Mouse (Mus musculus) midbrain, embryonic 11.5 days (tissue): ENCODE data around the gene Ugt1a8. TPM values are rescaled to one million over a fixed set of nuclear protein-coding genes. Genes with fewer than 3 reads are reported as not detected.
A peak's percentile ranks its signal among the peaks of the same experiment; 100 is the strongest.

Experiments used
- ATAC-seq: fragments of 200-750 bp; cut with Nextera tagmentation; 2 replicates; pipeline ENCODE4 v1.8.0; 2017; ENCODE audit warnings: moderate TSS enrichment, moderate library complexity; ENCODE audit not compliant: low FRiP score
- DNase-seq: peaks from one replicate; pipeline ENCODE4 v3.0.0; 2015; ENCODE audit warnings: low spot score; ENCODE audit errors: missing footprints
- H3K27ac ChIP-seq: fragments of 300-500 bp; sonication (generic); 2 replicates; pipeline ENCODE4 v1.5.1; 2014; ENCODE audit warnings: low read depth, low read length
- H3K27me3 ChIP-seq: fragments of 300-500 bp; sonication (generic); 2 replicates; pipeline ENCODE4 v1.6.1; 2014; ENCODE audit warnings: mild to moderate bottlenecking, low read length, moderate library complexity, mixed read lengths; ENCODE audit not compliant: control insufficient read depth, insufficient read depth
- H3K36me3 ChIP-seq: fragments of 300-500 bp; sonication (generic); 2 replicates; pipeline ENCODE4 v1.6.1; 2014; ENCODE audit warnings: mild to moderate bottlenecking, low read length, moderate library complexity, mixed read lengths; ENCODE audit not compliant: control insufficient read depth, insufficient read depth
- H3K4me1 ChIP-seq: fragments of 300-500 bp; sonication (generic); 2 replicates; pipeline ENCODE4 v1.6.1; 2014; ENCODE audit warnings: low read length; ENCODE audit not compliant: control insufficient read depth, insufficient read depth
- H3K4me2 ChIP-seq: fragments of 300-500 bp; sonication (generic); 2 replicates; pipeline ENCODE4 v1.6.1; 2014; ENCODE audit warnings: mild to moderate bottlenecking, moderate library complexity
- H3K4me3 ChIP-seq: fragments of 300-500 bp; sonication (generic); 2 replicates; pipeline ENCODE4 v1.5.1; 2014; ENCODE audit warnings: low read depth, low read length
- H3K9ac ChIP-seq: fragments of 300-500 bp; sonication (generic); 2 replicates; pipeline ENCODE4 v1.6.1; 2014; ENCODE audit warnings: low read length
- H3K9me3 ChIP-seq: fragments of 300-500 bp; sonication (generic); 2 replicates; pipeline ENCODE4 v1.6.1; 2016; ENCODE audit warnings: low read length; ENCODE audit not compliant: control insufficient read depth
- WGBS: fragments of 180-500 bp; shearing (Covaris S2); extraction: QIAGEN DNeasy Blood & Tissue Kit; methylation state at CpG from one replicate; pipeline ENCODE4 v1.1.7; 2014; 5-methylcytosine and 5-hydroxymethylcytosine counted together
- polyA plus RNA-seq: library from polyadenylated mRNA; unstranded; fragments of >200 nt; fragmentation: Nextera tagmentation; extraction: Ambion mirVana; gene quantifications from 2 replicates; pipeline ENCODE4 v1.2.1, GENCODE M21; 2014

The Ugt1a8 gene
- polyA plus RNA-seq, 1 experiment from 2014 or later, result not detected

DNA sequence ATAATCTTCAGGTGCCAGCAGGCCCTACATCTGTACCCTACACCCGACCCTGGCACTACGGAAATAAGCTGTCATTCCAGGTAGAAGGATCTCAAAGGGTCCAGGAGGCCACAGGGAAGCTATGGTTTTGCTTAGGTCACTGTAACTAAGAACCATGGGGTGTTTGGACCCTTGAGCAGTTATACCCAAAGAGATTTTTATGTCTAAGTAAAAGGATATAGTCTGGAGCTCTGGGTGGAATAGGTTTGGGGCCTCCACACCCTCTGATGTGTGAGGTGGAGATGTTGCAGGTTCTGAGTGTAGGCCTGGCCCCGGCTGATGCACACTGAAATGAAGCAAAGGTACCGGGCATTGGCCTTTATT lies 146.6 kb downstream of the Ugt1a8 start:
- H3K4me1 ChIP-seq, result no peaks in the 10 kb centered on the region
- DNase-seq, result no peak
- no peak overlapping the region for H3K4me2 ChIP-seq
- peaks cover 97% of the 10 kb centered on the region for H3K9me3 ChIP-seq
- no peak overlapping the region for H3K4me3 ChIP-seq
- WGBS, result 64% methylated on average over 4 of the region's 4 CpGs
- no peaks in the 10 kb centered on the region for H3K36me3 ChIP-seq
- no peak overlapping the region for H3K27ac ChIP-seq
- no peaks in the 10 kb centered on the region for H3K27me3 ChIP-seq
- ATAC-seq, result no peak
- H3K9ac ChIP-seq, result no peak overlapping the region

GRCm38 (mm10) chr1:88234646-88235045 lies 147.0 kb downstream of the Ugt1a8 start:
- DNase-seq, result no peak
- Histone ChIP-seq H3K9ac (no peak overlapping the region), H3K9me3 (peaks cover 97% of the 10 kb centered on the region), H3K27ac (no peak overlapping the region), H3K4me1 (no peaks in the 10 kb centered on the region), H3K27me3 (no peaks in the 10 kb centered on the region), H3K4me2 (no peak overlapping the region), H3K4me3 (no peak overlapping the region), H3K36me3 (no peaks in the 10 kb centered on the region)
- WGBS, result 38% methylated on average over 5 of the region's 5 CpGs
- ATAC-seq, result no peak

DNA sequence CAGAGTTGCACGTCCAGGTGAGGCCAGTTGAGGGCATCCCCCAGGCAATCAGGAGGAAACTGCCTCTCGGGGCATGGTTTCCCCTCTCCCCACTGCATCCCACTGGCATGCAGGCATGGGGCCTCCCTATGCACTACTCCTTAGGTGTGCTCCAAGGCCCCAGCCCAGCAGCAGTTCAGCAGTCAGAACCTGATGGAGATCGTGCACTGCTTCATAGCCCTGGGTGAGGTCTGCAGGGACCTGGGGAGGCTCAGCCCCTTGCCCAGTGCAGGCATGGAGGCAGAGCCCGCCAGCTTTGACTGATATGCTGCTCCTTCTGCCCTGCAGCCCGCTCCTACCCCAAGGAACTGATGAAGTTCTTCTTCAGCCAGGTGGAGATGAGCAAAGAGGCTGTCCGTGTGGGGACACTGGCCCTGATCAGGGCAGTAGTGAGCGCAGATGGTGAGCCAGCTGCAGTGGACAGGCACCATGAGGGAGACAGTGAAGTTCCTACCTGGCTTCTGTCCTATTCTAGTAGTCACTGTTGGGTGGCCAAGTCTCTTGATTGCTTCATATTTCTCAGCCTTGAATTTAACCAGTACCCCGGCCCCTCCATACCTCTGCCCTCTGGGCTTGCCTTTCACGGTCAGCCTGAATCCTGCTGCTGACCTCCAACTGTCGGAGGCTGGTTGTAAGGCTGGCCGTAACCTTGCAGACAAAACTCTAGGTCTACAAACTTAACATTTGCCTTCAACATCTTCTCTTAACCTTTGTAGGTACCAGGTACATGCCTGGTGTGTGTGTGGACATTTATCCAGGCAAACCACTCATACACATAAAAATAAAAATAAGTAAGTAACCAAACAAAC lies 147.7 kb downstream of the Ugt1a8 start:
- peak; percentile 3; the same call in 1 of the 2 replicates for ATAC-seq

GRCm38 (mm10) chr1:88235894-88236415 lies 148.3 kb downstream of the Ugt1a8 start:
- Histone ChIP-seq H3K4me3 (no peak overlapping the region), H3K4me1 (no peaks in the 10 kb centered on the region), H3K9me3 (peaks cover 97% of the 10 kb centered on the region), H3K27ac (no peak overlapping the region), H3K4me2 (no peak overlapping the region), H3K27me3 (no peaks in the 10 kb centered on the region), H3K36me3 (0 out of 2 replicates have a peak, but pooled peaks cover 2% of the 10 kb centered on the region), H3K9ac (no peak overlapping the region)
- DNase-seq (no peak), ATAC-seq (no peak)
- WGBS, result 64% methylated on average over 4 of the region's 4 CpGs

More for the DNA sequence above, 147.7 kb downstream of the Ugt1a8 start:
- 64% methylated on average over 11 of the region's 11 CpGs for WGBS
- H3K27ac ChIP-seq, result no peak overlapping the region
- H3K36me3 ChIP-seq, result no peaks in the 10 kb centered on the region
- H3K4me1 ChIP-seq, result no peaks in the 10 kb centered on the region
- no peak overlapping the region for H3K4me3 ChIP-seq
- no peak overlapping the region for H3K4me2 ChIP-seq
- H3K27me3 ChIP-seq, result no peaks in the 10 kb centered on the region
- no peak overlapping the region for H3K9ac ChIP-seq
- H3K9me3 ChIP-seq, result peaks cover 97% of the 10 kb centered on the region
- DNase-seq, result no peak

- Histone ChIP-seq H3K36me3 (0 out of 2 replicates have a peak, but pooled peaks cover 2% of the 10 kb centered on the region), H3K4me1 (no peaks in the 10 kb centered on the region), H3K9ac (no peak overlapping the region), H3K9me3 (peaks cover 92% of the 10 kb centered on the region), H3K27me3 (no peaks in the 10 kb centered on the region), H3K4me3 (no peak overlapping the region), H3K4me2 (no peak overlapping the region), H3K27ac (no peak overlapping the region)
- 80% methylated on average over 5 of the region's 5 CpGs for WGBS
- no peak for ATAC-seq
- no peak for DNase-seq
Measured at GRCm38 (mm10) chr1:88237311-88237710, 149.7 kb downstream of the Ugt1a8 start.

- WGBS, result 78% methylated on average over 6 of the region's 6 CpGs
- ATAC-seq (no peak), DNase-seq (no peak)
- H3K9ac ChIP-seq, result no peak overlapping the region
- H3K36me3 ChIP-seq, result 0 out of 2 replicates have a peak, but pooled peaks cover 2% of the 10 kb centered on the region
- no peak overlapping the region for H3K27ac ChIP-seq
- H3K4me2 ChIP-seq, result no peak overlapping the region
- H3K4me3 ChIP-seq, result no peak overlapping the region
- no peaks in the 10 kb centered on the region for H3K27me3 ChIP-seq
- no peaks in the 10 kb centered on the region for H3K4me1 ChIP-seq
- peaks cover 91% of the 10 kb centered on the region for H3K9me3 ChIP-seq
Measured at GRCm38 (mm10) chr1:88238771-88239170, 151.2 kb downstream of the Ugt1a8 start.

DNA sequence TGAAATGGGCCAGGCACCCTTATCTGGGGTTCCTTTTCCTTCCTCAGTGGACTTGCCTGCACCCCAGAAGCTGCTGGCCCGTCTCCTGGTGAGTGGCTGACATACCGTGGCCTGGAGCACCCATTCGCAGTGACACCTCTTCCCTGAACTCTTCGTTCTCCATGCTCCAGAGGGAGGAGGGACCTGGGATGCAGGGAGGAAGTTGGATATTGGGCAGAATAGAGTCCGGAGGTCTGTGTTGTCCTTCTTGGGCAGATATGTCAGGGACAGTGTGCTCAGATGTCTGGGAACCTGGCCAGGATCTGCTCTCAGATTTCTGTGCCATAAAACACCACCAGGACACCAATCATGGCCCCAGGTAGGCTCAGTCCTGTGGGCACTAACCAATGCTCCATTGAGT lies 152.5 kb downstream of the Ugt1a8 start:
- Histone ChIP-seq H3K27me3 (no peaks in the 10 kb centered on the region), H3K9ac (no peak overlapping the region), H3K9me3 (peaks cover 91% of the 10 kb centered on the region), H3K36me3 (0 out of 2 replicates have a peak, but pooled peaks cover 2% of the 10 kb centered on the region), H3K27ac (no peak overlapping the region), H3K4me3 (no peak overlapping the region), H3K4me1 (no peaks in the 10 kb centered on the region), H3K4me2 (no peak overlapping the region)
- ATAC-seq, result no peak
- DNase-seq, result no peak
- WGBS, result 75% methylated on average over 5 of the region's 5 CpGs

DNA sequence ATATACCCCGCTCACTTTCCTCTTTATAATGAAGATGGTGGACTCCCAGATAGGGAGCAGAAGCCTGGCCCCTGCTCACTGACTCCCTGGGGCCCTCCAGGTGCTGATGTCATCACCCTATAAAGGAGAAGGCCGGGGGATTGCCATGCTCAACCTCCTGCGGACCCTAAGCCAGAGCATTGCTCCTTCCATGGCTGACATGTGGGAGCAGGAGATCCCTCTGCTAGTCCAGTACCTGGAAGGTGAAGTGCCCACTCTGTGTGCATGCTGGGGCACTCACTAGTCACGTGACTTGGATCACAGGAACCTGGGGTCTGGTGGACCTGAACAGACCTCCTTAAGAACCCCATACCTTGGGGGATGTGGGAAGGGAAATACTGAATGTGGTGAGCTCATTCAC lies 153.0 kb downstream of the Ugt1a8 start:
- DNase-seq, result no peak
- Histone ChIP-seq H3K27ac (no peak overlapping the region), H3K4me2 (no peak overlapping the region), H3K36me3 (0 out of 2 replicates have a peak, but pooled peaks cover 2% of the 10 kb centered on the region), H3K27me3 (no peaks in the 10 kb centered on the region), H3K9ac (no peak overlapping the region), H3K9me3 (peaks cover 91% of the 10 kb centered on the region), H3K4me1 (no peaks in the 10 kb centered on the region), H3K4me3 (no peak overlapping the region)
- 0 out of 2 replicates have a peak, but pooled peaks have one; percentile 1 for ATAC-seq
- WGBS, result 73% methylated on average over 4 of the region's 4 CpGs

DNA sequence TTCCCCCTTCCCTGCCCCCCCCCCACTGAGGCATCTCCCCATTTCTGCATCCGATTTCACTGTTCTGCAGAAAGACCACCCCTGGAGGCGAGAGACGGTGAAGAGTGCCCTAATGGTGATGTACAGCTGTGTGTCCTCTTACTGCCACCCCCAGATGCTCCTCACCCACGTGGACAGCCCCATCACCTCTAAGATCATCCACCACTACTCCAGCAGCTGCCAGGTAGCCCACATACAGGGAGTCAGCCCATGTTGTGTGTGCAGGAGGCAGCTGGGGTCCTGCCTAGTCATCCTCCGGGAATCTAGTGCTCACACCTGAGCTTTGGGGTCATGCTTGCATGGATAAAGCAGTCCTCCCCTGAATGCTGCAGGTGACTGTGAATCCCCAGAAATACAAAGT lies 156.2 kb downstream of the Ugt1a8 start:
- WGBS, result 71% methylated on average over 5 of the region's 5 CpGs
- H3K4me1 ChIP-seq, result no peaks in the 10 kb centered on the region
- H3K27ac ChIP-seq, result no peak overlapping the region
- H3K36me3 ChIP-seq, result 0 out of 2 replicates have a peak, but pooled peaks cover 2% of the 10 kb centered on the region
- no peak overlapping the region for H3K4me2 ChIP-seq
- peaks cover 94% of the 10 kb centered on the region for H3K9me3 ChIP-seq
- ATAC-seq (no peak), DNase-seq (no peak)
- H3K4me3 ChIP-seq, result no peak overlapping the region
- H3K9ac ChIP-seq, result no peak overlapping the region
- H3K27me3 ChIP-seq, result no peaks in the 10 kb centered on the region
